Mouse (Mus musculus) erythroblast, embryonic 14.5 days (primary cell): ENCODE measurements around the gene Efcab7.

Experiments used
- GATA1 ChIP-seq: IDR thresholded peaks from 2 replicates; pipeline ENCODE4 v1.6.1; 2012; ENCODE audit warnings: low read length, inconsistent platforms, mixed read lengths
- TAL1 ChIP-seq: IDR thresholded peaks from 3 replicates; pipeline ENCODE4 v1.6.1; 2012; ENCODE audit warnings: low read length, inconsistent platforms, mixed read lengths

DNA sequence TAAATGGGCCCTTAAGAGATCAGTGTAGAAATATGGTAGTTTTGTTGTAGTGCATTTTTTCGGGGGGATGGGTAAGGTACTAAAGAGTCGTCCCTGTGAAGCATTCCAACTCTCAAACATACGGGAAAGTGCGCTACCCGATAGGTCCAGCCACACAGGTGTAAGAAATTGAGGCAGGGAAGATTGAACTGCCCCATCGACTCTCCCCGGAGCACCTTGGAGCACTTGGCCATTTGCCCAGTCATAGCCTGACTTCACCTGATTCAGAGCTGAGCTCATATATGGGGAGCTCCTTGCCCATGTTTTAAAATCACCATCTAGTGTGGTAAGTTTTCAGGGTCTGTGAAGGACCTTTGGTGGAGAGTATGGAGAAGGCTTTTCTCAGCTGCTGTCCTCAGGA lies 105.9 kb downstream of the Efcab7 start:
- no peak for TF ChIP-seq GATA1
- no peak for TF ChIP-seq TAL1
